Mouse (Mus musculus) liver, adult 10 weeks (tissue): ENCODE measurements around the gene Slco2b1. TPM values are rescaled to one million over a fixed set of nuclear protein-coding genes. Genes with fewer than 3 reads are reported as not detected.

Experiments used
- polyA plus RNA-seq: library from polyadenylated mRNA; stranded (reverse); fragments of 350-450 nt; fragmentation: Illumina TruSeq; extraction: RNeasy Lipid Tissue Mini Kit (QIAGEN cat#74804); gene quantifications from one replicate; pipeline ENCODE4 v1.2.3, GENCODE M21; 2014; ENCODE audit warnings: low read depth, low replicate concordance

Gene Slco2b1
- polyA plus RNA-seq: 54.1 TPM

GRCm38 (mm10) chr7:99711166-99711565, at the start of gene Slco2b1:
Slco2b1 (minus strand) TSS chr7:99711340.

DNA sequence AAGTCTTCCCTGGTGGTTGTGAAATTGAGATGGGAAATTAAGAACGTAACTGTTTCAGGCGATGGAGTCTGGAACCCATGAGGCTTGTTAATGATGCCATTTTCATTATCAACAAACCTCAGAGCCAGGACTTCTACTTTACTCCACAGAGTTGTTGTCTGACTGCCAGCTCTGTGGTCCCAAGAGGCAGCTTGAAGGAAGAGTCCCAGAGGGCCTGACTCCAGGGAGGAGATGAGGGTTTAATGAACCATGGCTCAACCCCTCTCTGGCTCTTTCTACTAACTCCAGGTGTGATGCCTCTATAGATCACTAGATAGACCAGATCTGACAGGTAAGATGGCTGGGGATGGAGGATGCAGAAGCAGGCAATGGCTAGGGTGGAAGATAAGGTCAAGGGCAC, 18.8 kb upstream of the Slco2b1 start, which contains the start of gene Olfr520:
Gene Olfr520 (plus strand): TSS at position 301 of the 400 bp plus-strand sequence.

DNA sequence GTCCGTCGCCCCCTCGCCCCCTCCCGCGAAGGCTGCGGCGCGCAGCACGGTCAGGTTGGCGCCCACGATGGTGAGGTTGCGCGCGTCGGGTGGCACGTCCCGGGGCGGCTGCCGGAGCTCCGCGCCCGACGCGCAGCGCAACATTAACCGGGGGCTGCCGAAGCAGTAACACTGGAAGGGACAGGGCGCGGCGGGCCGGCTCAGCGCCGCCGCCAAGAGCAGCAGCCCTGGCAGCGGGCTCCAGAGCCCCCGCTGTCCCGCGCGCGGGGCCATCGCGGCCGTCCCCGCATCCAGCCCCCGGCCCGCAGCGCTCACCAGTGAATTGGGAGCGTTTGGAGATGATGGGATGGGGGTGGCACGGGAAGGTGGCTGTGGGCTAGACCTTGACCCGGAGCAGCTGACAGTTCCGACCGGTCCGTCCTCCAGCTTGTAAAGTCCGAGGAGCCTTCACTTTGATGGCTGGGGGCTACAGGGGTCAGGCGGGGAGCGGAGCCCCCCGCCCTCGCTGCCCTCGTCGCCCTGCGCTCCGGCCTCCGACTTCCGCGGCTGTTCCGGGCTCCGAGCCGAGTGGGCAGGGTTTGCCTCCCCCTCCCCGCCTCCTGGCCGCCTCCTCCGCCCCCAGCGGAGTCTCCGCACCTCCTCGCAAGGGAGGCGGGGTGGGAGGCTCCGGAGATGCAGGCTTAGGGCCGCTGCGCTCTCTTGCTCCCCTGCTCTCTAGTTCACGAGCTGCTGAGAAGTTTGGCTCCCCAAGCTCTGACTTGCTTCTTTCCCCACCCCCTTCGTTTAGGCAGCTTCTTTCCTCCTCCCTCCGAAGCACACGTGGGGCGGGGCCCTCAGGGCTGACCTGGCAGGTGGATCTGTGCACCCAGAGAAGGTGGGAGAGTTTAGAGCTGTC, 84.5 kb downstream of the Slco2b1 start, which contains the start of gene Tpbgl:
Gene Tpbgl (minus strand): TSS at position 728 of the 895 bp plus-strand sequence.

Other genes with a start within 250 kb of the Slco2b1 start
- not detected for gene Klhl35, start 245.3 kb downstream of the Slco2b1 start, polyA plus RNA-seq
- 340 TPM for gene Rps3, start 227.6 kb downstream of the Slco2b1 start, polyA plus RNA-seq
- 1.8 TPM for gene Arrb1, start 175.9 kb downstream of the Slco2b1 start, polyA plus RNA-seq
- 4.2 TPM for gene Tpbgl, start 84.2 kb downstream of the Slco2b1 start, polyA plus RNA-seq
- gene Olfr520, start 18.9 kb upstream of the Slco2b1 start, polyA plus RNA-seq: not detected
- not detected for gene Olfr521, start 52.2 kb upstream of the Slco2b1 start, polyA plus RNA-seq
- 1.3 TPM for gene Neu3, start 117.1 kb upstream of the Slco2b1 start, polyA plus RNA-seq
- not detected for gene Xrra1, start 147.8 kb upstream of the Slco2b1 start, polyA plus RNA-seq
- gene Spcs2, start 152.1 kb upstream of the Slco2b1 start, polyA plus RNA-seq: 169 TPM